Mouse (Mus musculus) lung, postnatal 0 days (tissue): ENCODE results near the gene Rasgef1a.
A peak's percentile ranks its signal among the peaks of the same experiment; 100 is the strongest.

ENCODE experiments used
- CTCF ChIP-seq: IDR thresholded peaks from 2 replicates; pipeline ENCODE4 v1.5.1; 2016; ENCODE audit warnings: antibody characterized with exemption, mild to moderate bottlenecking
- EP300 ChIP-seq: IDR thresholded peaks from 2 replicates; pipeline ENCODE4 v1.6.1; 2016; ENCODE audit warnings: antibody characterized with exemption, mild to moderate bottlenecking, control low read depth

- no peak for TF ChIP-seq CTCF
- TF ChIP-seq EP300: peak; percentile 80
Observed at GRCm38 (mm10) chr6:118045892-118046291, 34.7 kb downstream of the Rasgef1a start.
